Mouse (Mus musculus) brown adipose tissue, adult 24 weeks (tissue): Measurements from ENCODE around the gene Cryl1. TPM values are rescaled to one million over a fixed set of nuclear protein-coding genes. Genes with fewer than 3 reads are reported as not detected.
A peak's percentile ranks its signal among the peaks of the same experiment; 100 is the strongest.

Experiments used
- H3K27ac ChIP-seq: fragments of 200-500 bp; replicated peaks from 2 replicates; pipeline ENCODE4 v1.5.1; 2012; ENCODE audit warnings: low read depth, mild to moderate bottlenecking, low read length
- H3K4me1 ChIP-seq: fragments of 200-500 bp; 2 replicates; pipeline ENCODE4 v1.6.1; 2012; ENCODE audit warnings: low read length, mixed read lengths; ENCODE audit not compliant: control insufficient read depth, insufficient read depth, insufficient read length
- H3K4me3 ChIP-seq: fragments of 200-500 bp; 2 replicates; pipeline ENCODE4 v1.5.1; 2012; ENCODE audit warnings: low read depth, mild to moderate bottlenecking, low read length, moderate library complexity; ENCODE audit not compliant: insufficient read depth
- polyA plus RNA-seq: library from polyadenylated mRNA; stranded (reverse); fragments of >200 nt; gene quantifications from 2 replicates; pipeline ENCODE4 v1.2.4, GENCODE M21; 2012; ENCODE audit not compliant: missing spikeins, insufficient read depth, insufficient read length

Cryl1 gene
- polyA plus RNA-seq, result 10.8 and 18.1 TPM in 2 replicates

GRCm38 (mm10) chr14:57398065-57398757 is at the start of gene Cryl1:
TSS of gene Cryl1 (minus strand) at chr14:57398529.
- peak within 1 kb of the TSS; percentile 65 for H3K27ac ChIP-seq
- no peaks in the 10 kb centered on the region for H3K4me1 ChIP-seq
- peak within 1 kb of the TSS; percentile 85 for H3K4me3 ChIP-seq

GRCm38 (mm10) chr14:57430451-57430850 is 32.1 kb upstream of the Cryl1 start:
- Histone ChIP-seq H3K27ac (no peak overlapping the region), H3K4me3 (no peak overlapping the region), H3K4me1 (no peaks in the 10 kb centered on the region)

GRCm38 (mm10) chr14:57424212-57424561 is 25.9 kb upstream of the Cryl1 start:
- H3K4me3 ChIP-seq, result peak overlapping the region; percentile 97
- H3K27ac ChIP-seq, result no peak overlapping the region
- no peaks in the 10 kb centered on the region for H3K4me1 ChIP-seq

- Histone ChIP-seq H3K4me1 (no peaks in the 10 kb centered on the region), H3K4me3 (peak within 1 kb of the TSS; percentile 97), H3K27ac (peak within 1 kb of the TSS; percentile 81)
Measured at GRCm38 (mm10) chr14:57423432-57424211, 25.3 kb upstream of the Cryl1 start, which contains the start of gene Ift88. TSS of gene Ift88 (plus strand) at chr14:57424062.

GRCm38 (mm10) chr14:57417187-57417586 is 18.9 kb upstream of the Cryl1 start:
- no peak overlapping the region for H3K27ac ChIP-seq
- no peak overlapping the region for H3K4me3 ChIP-seq
- H3K4me1 ChIP-seq, result no peaks in the 10 kb centered on the region

GRCm38 (mm10) chr14:57412166-57412565 is 13.8 kb upstream of the Cryl1 start:
- no peaks in the 10 kb centered on the region for H3K4me1 ChIP-seq
- no peak overlapping the region for H3K27ac ChIP-seq
- no peak overlapping the region for H3K4me3 ChIP-seq

- Histone ChIP-seq H3K4me1 (no peaks in the 10 kb centered on the region), H3K27ac (no peak overlapping the region), H3K4me3 (no peak overlapping the region)
Measured at GRCm38 (mm10) chr14:57409106-57409505, 10.8 kb upstream of the Cryl1 start.

- no peak overlapping the region for H3K27ac ChIP-seq
- H3K4me1 ChIP-seq, result no peaks in the 10 kb centered on the region
- H3K4me3 ChIP-seq, result no peak overlapping the region
Measured at GRCm38 (mm10) chr14:57408100-57408499, 9.8 kb upstream of the Cryl1 start.

GRCm38 (mm10) chr14:57407039-57407987 is 9.0 kb upstream of the Cryl1 start:
- Histone ChIP-seq H3K27ac (no peak overlapping the region), H3K4me3 (no peak overlapping the region), H3K4me1 (no peaks in the 10 kb centered on the region)

GRCm38 (mm10) chr14:57402815-57403214 is 4.5 kb upstream of the Cryl1 start:
- no peaks in the 10 kb centered on the region for H3K4me1 ChIP-seq
- H3K27ac ChIP-seq, result no peak overlapping the region
- H3K4me3 ChIP-seq, result no peak overlapping the region

- peak overlapping the region; percentile 85 for H3K4me3 ChIP-seq
- H3K27ac ChIP-seq, result peak overlapping the region; percentile 65
- no peaks in the 10 kb centered on the region for H3K4me1 ChIP-seq
Measured at GRCm38 (mm10) chr14:57398813-57399427, 591 bp upstream of the Cryl1 start.

GRCm38 (mm10) chr14:57397221-57397620 is 1.1 kb downstream of the Cryl1 start:
- H3K4me3 ChIP-seq, result no peak overlapping the region
- H3K27ac ChIP-seq, result no peak overlapping the region
- no peaks in the 10 kb centered on the region for H3K4me1 ChIP-seq

GRCm38 (mm10) chr14:57395470-57395869 is 2.9 kb downstream of the Cryl1 start:
- H3K27ac ChIP-seq, result no peak overlapping the region
- no peaks in the 10 kb centered on the region for H3K4me1 ChIP-seq
- no peak overlapping the region for H3K4me3 ChIP-seq

- no peak overlapping the region for H3K27ac ChIP-seq
- H3K4me1 ChIP-seq, result no peaks in the 10 kb centered on the region
Measured at GRCm38 (mm10) chr14:57392278-57392677, 6.1 kb downstream of the Cryl1 start.

More at GRCm38 (mm10) chr14:57392278-57392677, 6.1 kb downstream of the Cryl1 start:
- H3K4me3 ChIP-seq, result no peak overlapping the region
